Mouse (Mus musculus): ENCODE data around the gene Alkbh1.
A peak's percentile ranks its signal among the peaks of the same experiment; 100 is the strongest.

DNA sequence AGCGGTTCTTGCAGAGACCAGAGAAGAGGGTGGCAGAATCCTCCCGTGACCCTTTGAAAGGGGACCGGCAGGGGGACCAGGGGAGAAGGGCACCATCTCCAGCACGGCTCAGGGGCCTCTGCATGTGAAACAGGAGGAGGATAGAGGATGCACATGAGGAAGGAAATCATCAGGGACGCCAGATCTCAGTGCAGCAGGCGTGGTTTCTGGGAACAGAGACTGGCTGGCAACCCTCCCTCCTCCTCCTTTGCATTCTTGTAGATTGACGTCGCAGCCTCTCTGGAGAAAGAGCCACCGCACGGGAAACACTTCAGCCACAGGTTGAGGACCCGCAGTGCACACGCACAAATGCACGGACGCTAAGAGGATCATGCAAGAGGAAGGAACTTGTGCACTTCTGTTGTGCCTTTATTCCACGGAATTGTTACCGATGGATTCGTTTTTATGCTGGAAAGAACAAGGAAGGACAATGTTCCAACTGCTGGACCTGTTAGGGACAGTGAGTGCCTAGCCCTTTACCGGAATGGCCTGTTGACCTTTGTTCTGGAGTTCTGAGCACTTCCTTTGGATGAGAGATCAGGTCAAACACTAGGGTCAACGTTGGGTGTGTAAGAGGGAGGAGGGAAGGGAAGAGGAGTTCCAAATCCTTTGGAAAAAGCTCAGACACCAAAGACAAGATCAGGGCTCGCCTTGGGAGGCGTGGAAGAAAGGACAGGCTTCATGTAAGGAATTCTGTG is 35.8 kb downstream of the Alkbh1 start:
- no peak for TF ChIP-seq CTCF (IDR thresholded peaks at IDR 0.05; ENCODE audit: insufficient read depth, low read length)
- TF ChIP-seq POLR2A (IDR thresholded peaks at IDR 0.05; ENCODE audit: borderline replicate concordance, extremely low read depth, low read depth, low read length), result peak; percentile 52; the same call in 1 of the 2 replicates
